Mouse (Mus musculus) CH12.LX (cell line): ENCODE measurements at regions not wholly inside any gene's neighbourhood (a gene's known extent, or its start where the extent isn't known, plus 50 kb on each side); places are given as distances from the start of the nearest gene placed in this dataset.

Source experiments
- DNase-seq: peaks from one replicate; pipeline ENCODE4 v3.0.0-alpha.2; 2013; ENCODE audit errors: extremely low read depth
- H3K27ac ChIP-seq: 2 replicates; pipeline ENCODE4 v1.5.1; 2012; ENCODE audit warnings: low read depth, mild to moderate bottlenecking, control low read depth, moderate library complexity; ENCODE audit not compliant: insufficient read depth
- H3K27me3 ChIP-seq: replicated peaks from 2 replicates; pipeline ENCODE3; 2012; ENCODE audit warnings: inconsistent platforms
- H3K36me3 ChIP-seq, 2 experiments: replicated peaks in 1 of 2; 2 replicates each; pipeline versions ENCODE3 to v1.6.1; 2012; ENCODE audit warnings: inconsistent platforms in 1 of 2, low read length in 1 of 2, mild to moderate bottlenecking in 1 of 2, mixed read lengths in 1 of 2, moderate library complexity in 1 of 2; ENCODE audit not compliant: control insufficient read depth in 1 of 2, insufficient read depth in 1 of 2
- H3K4me1 ChIP-seq, 2 experiments: 2 replicates each; pipeline ENCODE4 v1.6.1; 2012; ENCODE audit warnings: inconsistent platforms in 1 of 2, moderate library complexity in 1 of 2; ENCODE audit not compliant: insufficient read depth in 2 of 2, control insufficient read depth in 1 of 2
- H3K4me2 ChIP-seq: 2 replicates; pipeline ENCODE4 v1.6.1; 2012; ENCODE audit warnings: low read depth, mild to moderate bottlenecking, control low read depth; ENCODE audit not compliant: poor library complexity, insufficient read depth, severe bottlenecking
- H3K4me3 ChIP-seq, 3 experiments: fragments of 150-350 bp in 1 of 3; sonication (generic) in 1 of 3; replicated peaks in 1 of 3; 2 replicates each; pipeline versions ENCODE3 to v1.5.1; 2011 to 2012; ENCODE audit warnings: low read depth in 2 of 3, low read length in 2 of 3, mild to moderate bottlenecking in 2 of 3, moderate library complexity in 2 of 3, control low read depth in 1 of 3, improper control_type of control experiment in 1 of 3, inconsistent platforms in 1 of 3, mixed read lengths in 1 of 3; ENCODE audit not compliant: poor library complexity in 1 of 3
- H3K79me2 ChIP-seq: replicated peaks from 2 replicates; pipeline ENCODE4 v1.6.1; 2012; ENCODE audit warnings: mild to moderate bottlenecking, moderate library complexity; ENCODE audit not compliant: control insufficient read depth, poor library complexity, insufficient read depth, severe bottlenecking; ENCODE audit errors: extremely low read depth
- H3K9ac ChIP-seq: 2 replicates; pipeline ENCODE4 v1.6.1; 2012; ENCODE audit warnings: low read depth, mild to moderate bottlenecking, control low read depth, moderate library complexity; ENCODE audit not compliant: insufficient read depth
- H3K9me3 ChIP-seq: replicated peaks from 2 replicates; pipeline ENCODE3; 2012; ENCODE audit warnings: low read length, inconsistent platforms, mixed read lengths
- GABPA ChIP-seq: IDR thresholded peaks from 2 replicates; pipeline ENCODE4 v1.6.1; 2012; ENCODE audit warnings: low read depth, low read length, improper control_type of control experiment, inconsistent platforms; ENCODE audit not compliant: insufficient replicate concordance
- HCFC1 ChIP-seq: IDR thresholded peaks from 2 replicates; pipeline ENCODE4 v1.6.1; 2012; ENCODE audit warnings: low read depth, mild to moderate bottlenecking, inconsistent platforms, low read length, improper control_type of control experiment
- JUN ChIP-seq: IDR thresholded peaks from 2 replicates; pipeline ENCODE4 v1.6.1; 2011; ENCODE audit warnings: low read depth, mild to moderate bottlenecking, low read length, improper control_type of control experiment, moderate library complexity; ENCODE audit not compliant: insufficient read depth
- KAT2A ChIP-seq: IDR thresholded peaks from 2 replicates; pipeline ENCODE4 v1.6.1; 2012; ENCODE audit warnings: low read length, improper control_type of control experiment, inconsistent platforms; ENCODE audit not compliant: insufficient replicate concordance
- MEF2A ChIP-seq: IDR thresholded peaks from 2 replicates; pipeline ENCODE4 v1.6.1; 2014; ENCODE audit warnings: low read depth, mild to moderate bottlenecking, inconsistent platforms, low read length, improper control_type of control experiment, borderline replicate concordance
- NELFE ChIP-seq: IDR thresholded peaks from 2 replicates; pipeline ENCODE4 v1.6.1; 2011; ENCODE audit warnings: low read depth, low read length, improper control_type of control experiment
- NRF1 ChIP-seq: IDR thresholded peaks from 2 replicates; pipeline ENCODE4 v1.6.1; 2014; ENCODE audit warnings: low read depth, mild to moderate bottlenecking, inconsistent platforms, low read length, improper control_type of control experiment, moderate library complexity
- SMC3 ChIP-seq: IDR thresholded peaks from 2 replicates; pipeline ENCODE4 v1.6.1; 2011; ENCODE audit warnings: low read depth, low read length, improper control_type of control experiment
- USF2 ChIP-seq: conservative IDR thresholded peaks from 2 replicates; pipeline ENCODE4 v1.6.1; 2011; ENCODE audit warnings: low read depth, low read length, improper control_type of control experiment
- ZKSCAN1 ChIP-seq: IDR thresholded peaks from 2 replicates; pipeline ENCODE4 v1.6.1; 2012; ENCODE audit warnings: low read depth, inconsistent platforms, low read length, improper control_type of control experiment, borderline replicate concordance
- ZNF384 ChIP-seq: IDR thresholded peaks from 2 replicates; pipeline ENCODE4 v1.6.1; 2012; ENCODE audit warnings: low read depth, low read length, improper control_type of control experiment, inconsistent platforms
- dilution Hi-C: fragments of 300-500 bp; cut with MboI; formaldehyde crosslinking; loops from 2 replicates; pipeline ENCODE4 v1.14.3; 2020; ENCODE audit warnings: low sequenced_read_pairs; ENCODE audit not compliant: extremely low pct_unique_long_range_greater_than_20kb, extremely low pct_ligation_motif_present
- in situ Hi-C: fragments of 300-500 bp; cut with MboI; formaldehyde crosslinking; loops from 3 replicates; pipeline ENCODE4 v1.14.3; 2019; ENCODE audit warnings: low sequenced_read_pairs, low pct_ligation_motif_present, low pct_unique_long_range_greater_than_20kb, mixed read lengths

GRCm38 (mm10) chr17:14478938-14479505 lies 199.7 kb downstream of the Smoc2 start:
- H3K4me2 ChIP-seq: no peak overlapping the region
- no peaks in the 10 kb centered on the region for H3K9me3 ChIP-seq
- H3K4me3 ChIP-seq: no peak overlapping the region
- peaks cover 3% of the 10 kb centered on the region for H3K27me3 ChIP-seq
- no peaks in the 10 kb centered on the region for H3K36me3 ChIP-seq
- H3K4me1 ChIP-seq: no peaks in the 10 kb centered on the region
- no peak overlapping the region for H3K27ac ChIP-seq
- H3K79me2 ChIP-seq: no peaks in the 10 kb centered on the region
- H3K9ac ChIP-seq: no peak overlapping the region
- no peak for DNase-seq
- dilution Hi-C loops: no loop called here
- no peak for TF ChIP-seq MEF2A
- TF ChIP-seq SMC3: no peak
- TF ChIP-seq NELFE: no peak
- TF ChIP-seq GABPA: no peak
- TF ChIP-seq HCFC1: no peak
- in situ Hi-C loops: no loop called here

- in situ Hi-C loops (no loop called here), dilution Hi-C loops (no loop called here)
- TF ChIP-seq ZKSCAN1 (no peak), KAT2A (no peak), JUN (no peak), USF2 (no peak), ZNF384 (no peak), NELFE (no peak)
- Histone ChIP-seq H3K79me2 (no peaks in the 10 kb centered on the region), H3K4me1 (no peaks in the 10 kb centered on the region), H3K27me3 (peaks cover 2% of the 10 kb centered on the region), H3K4me2 (no peak overlapping the region), H3K27ac (no peak overlapping the region), H3K36me3 (no peaks in the 10 kb centered on the region), H3K4me3 (no peak overlapping the region), H3K9me3 (no peaks in the 10 kb centered on the region), H3K9ac (no peak overlapping the region)
- no peak for DNase-seq
Measured at GRCm38 (mm10) chr17:14476707-14477106, 197.4 kb downstream of the Smoc2 start.

DNA sequence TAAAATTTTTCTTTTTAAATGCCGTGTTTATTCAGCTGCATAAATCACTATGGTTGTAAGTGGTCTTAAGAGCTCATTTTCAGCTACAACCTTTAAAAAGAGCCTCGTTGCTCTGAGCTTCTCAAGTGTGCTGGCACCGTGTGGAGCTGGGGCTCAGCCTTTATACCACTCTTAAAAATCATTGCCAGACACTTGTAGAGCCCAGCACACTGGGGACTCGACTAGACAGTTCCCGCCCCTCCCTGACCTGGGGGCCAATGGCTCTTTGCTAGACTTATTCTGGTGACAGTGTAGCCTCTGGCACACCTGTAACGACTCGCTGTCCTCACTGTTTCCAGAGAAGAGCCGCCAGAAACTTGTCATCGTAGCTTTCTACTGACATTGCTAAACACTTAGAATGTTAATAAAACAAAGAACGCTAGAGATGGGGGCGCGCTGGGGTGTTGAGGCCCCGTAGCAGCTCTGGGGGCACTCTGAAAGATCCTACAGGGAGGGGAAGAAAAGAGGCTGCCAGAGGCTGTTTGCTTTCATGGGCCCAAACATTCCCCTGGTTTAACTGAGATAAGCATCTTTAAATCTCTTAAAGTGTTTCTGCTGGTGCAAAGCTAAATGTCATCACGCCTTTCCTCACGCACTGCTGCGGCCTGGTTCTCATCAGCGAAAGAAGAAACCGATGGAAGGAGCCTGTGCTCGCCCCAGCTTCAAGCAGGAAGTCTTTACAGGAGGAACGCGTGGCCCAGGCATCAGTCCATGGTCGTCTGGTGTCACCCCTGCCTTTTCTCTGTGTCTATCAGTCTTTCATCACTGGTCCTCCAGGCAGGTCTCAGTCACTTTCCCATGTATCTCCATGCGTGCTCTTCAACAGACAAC lies 196.7 kb downstream of the Smoc2 start:
- Histone ChIP-seq H3K36me3 (no peaks in the 10 kb centered on the region), H3K9me3 (no peaks in the 10 kb centered on the region), H3K79me2 (no peaks in the 10 kb centered on the region), H3K4me2 (no peak overlapping the region), H3K4me1 (no peaks in the 10 kb centered on the region), H3K27me3 (peaks cover 2% of the 10 kb centered on the region), H3K9ac (no peak overlapping the region), H3K4me3 (no peak overlapping the region), H3K27ac (no peak overlapping the region)
- DNase-seq: no peak
- in situ Hi-C loops (no loop called here), dilution Hi-C loops (no loop called here)
- TF ChIP-seq NRF1 (no peak), ZNF384 (no peak), SMC3 (no peak)
